ENCODE assay signal across 23 mouse cellular contexts in genomic region chr11:105523765-105524164, GRCm38 (mm10).
DNase-seq lines count a peak whose midpoint lies in the region; ATAC-seq lines count a peak whose summit lies in the region.
"Had no signal": no experiment of that assay in that cellular context is flagged by ENCODE, and none has a peak within 500 bp of the region (broad histone marks: within the 10 kb centered on the region; RNA-seq: fewer than 3 reads in every experiment).

No protein-coding gene starts in this region.

- ATAC-seq in hindbrain, embryonic 11.5 days (ENCODE audit: low FRiP score): peak; percentile 80
- no peak for ATAC-seq in hindbrain, embryonic 16.5 days
- ATAC-seq in midbrain, embryonic 15.5 days (replicated peaks): no peak
- ATAC-seq: forebrain, embryonic 14.5 days; intestine, embryonic 15.5 days; liver, postnatal 0 days had no signal

- 11% methylated on average over 8 of the region's 8 CpGs for WGBS in hindbrain, embryonic 11.5 days
- 15% methylated on average over 8 of the region's 8 CpGs for WGBS in hindbrain, embryonic 16.5 days
- WGBS in embryonic facial prominence, embryonic 10.5 days: 34% methylated on average over 8 of the region's 8 CpGs
- WGBS in midbrain, embryonic 15.5 days: 24% methylated on average over 8 of the region's 8 CpGs

- no peak overlapping the region for H3K4me2 ChIP-seq in hindbrain, embryonic 11.5 days (replicated peaks; ENCODE audit: low read depth, low read length)
- no peak overlapping the region for H3K4me2 ChIP-seq in hindbrain, embryonic 16.5 days (ENCODE audit: low read length)
- no peak overlapping the region for H3K4me2 ChIP-seq in midbrain, embryonic 15.5 days
- H3K4me2 ChIP-seq: heart, embryonic 15.5 days; intestine, embryonic 15.5 days had no signal

- no peaks in the 10 kb centered on the region for H3K9me3 ChIP-seq in hindbrain, embryonic 11.5 days (ENCODE audit: control insufficient read depth, low read length)
- H3K9me3 ChIP-seq in hindbrain, embryonic 16.5 days (ENCODE audit: control insufficient read depth, low read length): no peaks in the 10 kb centered on the region
- no peaks in the 10 kb centered on the region for H3K9me3 ChIP-seq in embryonic facial prominence, embryonic 10.5 days
- H3K9me3 ChIP-seq in midbrain, embryonic 15.5 days: no peaks in the 10 kb centered on the region
- H3K9me3 ChIP-seq: heart, embryonic 15.5 days; intestine, embryonic 15.5 days; limb, embryonic 10.5 days had no signal

- no peaks in the 10 kb centered on the region for H3K27me3 ChIP-seq in hindbrain, embryonic 11.5 days (ENCODE audit: control insufficient read depth, insufficient read depth, low read length)
- H3K27me3 ChIP-seq in hindbrain, embryonic 16.5 days (replicated peaks; ENCODE audit: control insufficient read depth, insufficient read depth, low read length): no peaks in the 10 kb centered on the region
- no peaks in the 10 kb centered on the region for H3K27me3 ChIP-seq in embryonic facial prominence, embryonic 10.5 days (replicated peaks; ENCODE audit: low read depth, poor library complexity, severe bottlenecking)
- H3K27me3 ChIP-seq in midbrain, embryonic 15.5 days (replicated peaks): no peaks in the 10 kb centered on the region
- H3K27me3 ChIP-seq: CH12.LX; heart, embryonic 15.5 days; intestine, embryonic 15.5 days had no signal

- peak; percentile 38 for DNase-seq in hindbrain, embryonic 11.5 days (ENCODE audit: low spot score)
- DNase-seq in MN1 (ENCODE audit: low spot score): peak; percentile 48
- DNase-seq in embryonic facial prominence, embryonic 10.5 days (ENCODE audit: low spot score): no peak
- no peak for DNase-seq in adrenal gland, adult 2 months
- DNase-seq in cerebellum, postnatal 36 days: no peak
- DNase-seq in natural killer cell, adult 2 months (ENCODE audit: low spot score in 2 of 2): no peak
- DNase-seq: cerebellum, adult 2 months; gastrocnemius, postnatal 10 days; heart, adult 11 months; heart, postnatal 4 days; kidney, adult 9 months; kidney, postnatal 4 days; layer of hippocampus, adult 9-11 months; liver, postnatal 0 days; lung, postnatal 10 days; thymus, postnatal 36 days had no signal

- H3K4me3 ChIP-seq in hindbrain, embryonic 11.5 days (ENCODE audit: low read depth, low read length): no peak overlapping the region
- no peak overlapping the region for H3K4me3 ChIP-seq in hindbrain, embryonic 16.5 days (ENCODE audit: low read length)
- H3K4me3 ChIP-seq in embryonic facial prominence, embryonic 10.5 days: no peak overlapping the region
- no peak overlapping the region for H3K4me3 ChIP-seq in midbrain, embryonic 15.5 days
- H3K4me3 ChIP-seq: heart, embryonic 15.5 days; intestine, embryonic 15.5 days; limb, embryonic 10.5 days had no signal

- H3K27ac ChIP-seq in hindbrain, embryonic 11.5 days (ENCODE audit: low read depth, low read length): peak overlapping the region; percentile 55; the same call in 1 of the 2 replicates
- no peak overlapping the region for H3K27ac ChIP-seq in hindbrain, embryonic 16.5 days (ENCODE audit: low read depth, low read length)
- H3K27ac ChIP-seq in embryonic facial prominence, embryonic 10.5 days (replicated peaks): peak overlapping the region; percentile 57
- peak overlapping the region; percentile 2; the same call in 1 of the 2 replicates for H3K27ac ChIP-seq in midbrain, embryonic 15.5 days
- H3K27ac ChIP-seq: intestine, embryonic 15.5 days; limb, embryonic 10.5 days had no signal

- H3K4me1 ChIP-seq in hindbrain, embryonic 11.5 days (replicated peaks; ENCODE audit: control insufficient read depth, insufficient read depth, low read length): no peaks in the 10 kb centered on the region
- no peaks in the 10 kb centered on the region; the same call in 1 of the 2 replicates for H3K4me1 ChIP-seq in hindbrain, embryonic 16.5 days (ENCODE audit: control insufficient read depth, insufficient read depth, low read depth, low read length)
- H3K4me1 ChIP-seq in embryonic facial prominence, embryonic 10.5 days: peaks cover 43% of the 10 kb centered on the region
- H3K4me1 ChIP-seq in midbrain, embryonic 15.5 days: peaks cover 6% of the 10 kb centered on the region; the same call in 1 of the 2 replicates

- no peak overlapping the region for H3K9ac ChIP-seq in hindbrain, embryonic 11.5 days (ENCODE audit: low read depth, low read length)
- no peak overlapping the region for H3K9ac ChIP-seq in hindbrain, embryonic 16.5 days (ENCODE audit: low read depth, low read length)
- no peak overlapping the region for H3K9ac ChIP-seq in midbrain, embryonic 15.5 days
- H3K9ac ChIP-seq: heart, embryonic 15.5 days; intestine, embryonic 15.5 days; liver, postnatal 0 days had no signal

- no peaks in the 10 kb centered on the region for H3K36me3 ChIP-seq in hindbrain, embryonic 11.5 days (ENCODE audit: control insufficient read depth, insufficient read depth, low read length)
- H3K36me3 ChIP-seq in hindbrain, embryonic 16.5 days (ENCODE audit: control insufficient read depth, insufficient read depth, low read length): no peaks in the 10 kb centered on the region
- no peaks in the 10 kb centered on the region for H3K36me3 ChIP-seq in embryonic facial prominence, embryonic 10.5 days (replicated peaks)
- H3K36me3 ChIP-seq in midbrain, embryonic 15.5 days (replicated peaks): no peaks in the 10 kb centered on the region
- H3K36me3 ChIP-seq: heart, embryonic 15.5 days; intestine, embryonic 15.5 days; limb, embryonic 10.5 days had no signal

Comparison
In these comparisons a context has a peak if more than half of its experiments do, and no peak if none do; other contexts are left out.
1. DNase-seq: peak in hindbrain, embryonic 11.5 days (single experiment) and MN1 (single experiment); none in embryonic facial prominence, embryonic 10.5 days (single experiment), adrenal gland, adult 2 months (single experiment), cerebellum, postnatal 36 days (0 of 2) and natural killer cell, adult 2 months (0 of 2).